Mouse (Mus musculus): ENCODE data around the gene 4932414N04Rik.

DNA sequence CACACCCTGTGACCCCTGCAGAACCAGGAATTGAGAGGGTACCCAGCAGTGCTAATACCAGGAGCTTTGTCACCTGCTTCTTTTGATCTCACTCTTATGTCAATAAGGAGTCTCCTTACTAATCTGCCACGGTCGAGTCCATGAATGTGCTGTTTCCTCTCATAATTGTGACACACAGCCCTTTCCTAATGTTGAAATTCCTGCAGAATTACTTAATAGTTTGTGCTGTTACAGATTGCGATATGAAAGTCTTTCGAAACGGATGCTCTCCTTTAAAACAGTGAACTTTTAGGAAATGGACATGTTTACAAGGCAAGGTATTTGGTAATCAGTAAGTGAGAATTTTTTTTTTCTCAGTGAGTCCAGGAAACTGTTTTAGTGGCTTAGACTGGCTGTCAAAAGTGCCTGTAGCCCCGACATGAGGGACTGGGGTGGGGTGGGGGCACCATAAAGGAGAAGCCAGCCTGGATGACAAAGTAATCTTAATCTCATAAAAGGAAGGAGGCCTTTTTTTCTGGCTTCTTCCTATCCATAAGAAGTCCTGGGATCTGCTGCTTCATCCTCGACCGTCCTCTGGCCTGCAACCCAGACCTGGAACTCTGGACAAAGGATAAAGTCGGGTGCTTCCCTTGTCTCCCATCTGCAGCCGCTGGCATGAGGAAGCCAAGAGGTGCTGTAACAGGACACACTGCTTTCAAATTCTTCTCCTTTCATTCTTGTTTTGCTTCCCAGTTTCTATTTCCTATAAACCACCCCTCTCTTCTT lies 139.9 kb downstream of the 4932414N04Rik start:
- TF ChIP-seq GATA1 (IDR thresholded peaks at IDR 0.05; ENCODE audit: borderline replicate concordance, low read length), result no peak
- TF ChIP-seq FLI1 (IDR thresholded peaks at IDR 0.05; ENCODE audit: low read length), result no peak

Measured in megakaryocyte, embryonic 14.5 days (primary cell).